Mouse (Mus musculus): ENCODE data around the gene Uhmk1. TPM values are rescaled to one million over a fixed set of nuclear protein-coding genes. Genes with fewer than 3 reads are reported as not detected.

Uhmk1 gene
- polyA plus RNA-seq, 1 experiment from 2014 or later, result 14.3 TPM

GRCm38 (mm10) chr1:170173991-170174813 lies 41.0 kb downstream of the Uhmk1 start:
- WGBS, result under 1% methylated on average over 50 of the region's 50 CpGs
- peak overlapping the region; percentile 81 for H3K9ac ChIP-seq

GRCm38 (mm10) chr1:170167781-170168180 lies 47.4 kb downstream of the Uhmk1 start:
- no peaks in the 10 kb centered on the region for H3K9me3 ChIP-seq
- H3K27ac ChIP-seq, result no peak overlapping the region
- H3K9ac ChIP-seq, result no peak overlapping the region
- H3K4me3 ChIP-seq (replicated peaks), result no peak overlapping the region
- WGBS, result 90% methylated on average over 6 of the region's 6 CpGs
- H3K36me3 ChIP-seq (replicated peaks), result peaks cover 14% of the 10 kb centered on the region
- H3K4me1 ChIP-seq, result no peaks in the 10 kb centered on the region
- no peak for ATAC-seq (ENCODE audit: low FRiP score)
- H3K4me2 ChIP-seq, result no peak overlapping the region
- no peaks in the 10 kb centered on the region for H3K27me3 ChIP-seq

More at GRCm38 (mm10) chr1:170173991-170174813, 41.0 kb downstream of the Uhmk1 start:
- peak overlapping the region; percentile 76 for H3K27ac ChIP-seq
- no peaks in the 10 kb centered on the region for H3K9me3 ChIP-seq
- peak overlapping the region; percentile 67 for H3K4me2 ChIP-seq
- H3K4me1 ChIP-seq, result peaks cover 11% of the 10 kb centered on the region
- H3K36me3 ChIP-seq (replicated peaks), result no peaks in the 10 kb centered on the region
- no peak; the same call in 1 of the 2 replicates for ATAC-seq (ENCODE audit: low FRiP score)
- peak overlapping the region; percentile 81 for H3K4me3 ChIP-seq (replicated peaks)
- H3K27me3 ChIP-seq, result no peaks in the 10 kb centered on the region

- no peak overlapping the region for H3K9ac ChIP-seq
- H3K27me3 ChIP-seq, result no peaks in the 10 kb centered on the region
- no peaks in the 10 kb centered on the region for H3K4me1 ChIP-seq
- no peaks in the 10 kb centered on the region for H3K9me3 ChIP-seq
- H3K4me3 ChIP-seq (replicated peaks), result no peak overlapping the region
- H3K36me3 ChIP-seq (replicated peaks), result peaks cover 18% of the 10 kb centered on the region
- no peak overlapping the region for H3K27ac ChIP-seq
- WGBS, result 90% methylated on average over 3 of the region's 3 CpGs
- no peak for ATAC-seq (ENCODE audit: low FRiP score)
- no peak overlapping the region for H3K4me2 ChIP-seq
Measured at GRCm38 (mm10) chr1:170164913-170165312, 50.3 kb downstream of the Uhmk1 start.

GRCm38 (mm10) chr1:170164053-170164614 lies 51.1 kb downstream of the Uhmk1 start:
- no peaks in the 10 kb centered on the region for H3K4me1 ChIP-seq
- 90% methylated on average over 2 of the region's 2 CpGs for WGBS
- no peak for ATAC-seq (ENCODE audit: low FRiP score)
- H3K4me3 ChIP-seq (replicated peaks), result no peak overlapping the region
- H3K36me3 ChIP-seq (replicated peaks), result peaks cover 18% of the 10 kb centered on the region
- H3K9ac ChIP-seq, result no peak overlapping the region
- H3K4me2 ChIP-seq, result no peak overlapping the region
- no peaks in the 10 kb centered on the region for H3K9me3 ChIP-seq
- H3K27ac ChIP-seq, result no peak overlapping the region
- no peaks in the 10 kb centered on the region for H3K27me3 ChIP-seq

- Histone ChIP-seq H3K4me3 (replicated peaks) (no peak overlapping the region), H3K36me3 (replicated peaks) (peaks cover 18% of the 10 kb centered on the region), H3K4me1 (no peaks in the 10 kb centered on the region), H3K9me3 (no peaks in the 10 kb centered on the region), H3K27ac (no peak overlapping the region), H3K4me2 (no peak overlapping the region), H3K27me3 (no peaks in the 10 kb centered on the region), H3K9ac (no peak overlapping the region)
- 83% methylated on average over 3 of the region's 3 CpGs for WGBS
- ATAC-seq (ENCODE audit: low FRiP score), result no peak
Measured at GRCm38 (mm10) chr1:170163398-170163943, 51.7 kb downstream of the Uhmk1 start.

- H3K4me3 ChIP-seq (replicated peaks), result no peak overlapping the region
- WGBS, result 90% methylated on average over 6 of the region's 6 CpGs
- no peaks in the 10 kb centered on the region for H3K9me3 ChIP-seq
- H3K4me2 ChIP-seq, result no peak overlapping the region
- no peak for ATAC-seq (ENCODE audit: low FRiP score)
- peaks cover 28% of the 10 kb centered on the region for H3K36me3 ChIP-seq (replicated peaks)
- H3K27ac ChIP-seq, result no peak overlapping the region
- H3K27me3 ChIP-seq, result no peaks in the 10 kb centered on the region
- H3K9ac ChIP-seq, result no peak overlapping the region
- H3K4me1 ChIP-seq, result no peaks in the 10 kb centered on the region
Measured at GRCm38 (mm10) chr1:170161852-170162251, 53.3 kb downstream of the Uhmk1 start.

- Histone ChIP-seq H3K27me3 (no peaks in the 10 kb centered on the region), H3K4me3 (replicated peaks) (no peak overlapping the region), H3K36me3 (replicated peaks) (peaks cover 18% of the 10 kb centered on the region), H3K4me2 (no peak overlapping the region), H3K4me1 (no peaks in the 10 kb centered on the region), H3K27ac (no peak overlapping the region), H3K9ac (no peak overlapping the region), H3K9me3 (no peaks in the 10 kb centered on the region)
- ATAC-seq (ENCODE audit: low FRiP score), result no peak
- WGBS, result 68% methylated on average over 3 of the region's 3 CpGs
Measured at GRCm38 (mm10) chr1:170160397-170160938, 54.7 kb downstream of the Uhmk1 start.

GRCm38 (mm10) chr1:170159707-170160106 lies 55.5 kb downstream of the Uhmk1 start:
- Histone ChIP-seq H3K27ac (no peak overlapping the region), H3K4me2 (no peak overlapping the region), H3K4me1 (no peaks in the 10 kb centered on the region), H3K27me3 (no peaks in the 10 kb centered on the region), H3K9me3 (no peaks in the 10 kb centered on the region), H3K9ac (no peak overlapping the region), H3K4me3 (replicated peaks) (no peak overlapping the region), H3K36me3 (replicated peaks) (peaks cover 18% of the 10 kb centered on the region)
- WGBS, result 93% methylated on average over 2 of the region's 2 CpGs
- no peak for ATAC-seq (ENCODE audit: low FRiP score)

- WGBS, result 91% methylated on average over 5 of the region's 5 CpGs
- no peak for ATAC-seq (ENCODE audit: low FRiP score)
- no peak overlapping the region for H3K9ac ChIP-seq
- no peaks in the 10 kb centered on the region for H3K27me3 ChIP-seq
- no peaks in the 10 kb centered on the region for H3K4me1 ChIP-seq
- no peak overlapping the region for H3K4me3 ChIP-seq (replicated peaks)
- no peak overlapping the region for H3K4me2 ChIP-seq
- H3K36me3 ChIP-seq (replicated peaks), result peaks cover 15% of the 10 kb centered on the region
- no peak overlapping the region for H3K27ac ChIP-seq
- H3K9me3 ChIP-seq, result no peaks in the 10 kb centered on the region
Measured at GRCm38 (mm10) chr1:170155761-170156160, 59.4 kb downstream of the Uhmk1 start.

- 76% methylated on average over 2 of the region's 2 CpGs for WGBS
- Histone ChIP-seq H3K4me2 (no peak overlapping the region), H3K27me3 (no peaks in the 10 kb centered on the region), H3K9me3 (no peaks in the 10 kb centered on the region), H3K4me3 (replicated peaks) (no peak overlapping the region), H3K4me1 (no peaks in the 10 kb centered on the region), H3K9ac (no peak overlapping the region), H3K27ac (no peak overlapping the region), H3K36me3 (replicated peaks) (peaks cover 15% of the 10 kb centered on the region)
- no peak for ATAC-seq (ENCODE audit: low FRiP score)
Measured at GRCm38 (mm10) chr1:170155298-170155697, 59.9 kb downstream of the Uhmk1 start.

GRCm38 (mm10) chr1:170153986-170154385 lies 61.2 kb downstream of the Uhmk1 start:
- no peaks in the 10 kb centered on the region for H3K27me3 ChIP-seq
- H3K4me3 ChIP-seq (replicated peaks), result no peak overlapping the region
- H3K9ac ChIP-seq, result no peak overlapping the region
- no peak overlapping the region for H3K4me2 ChIP-seq
- ATAC-seq (ENCODE audit: low FRiP score), result no peak
- no peak overlapping the region for H3K27ac ChIP-seq
- WGBS, result 69% methylated on average over 8 of the region's 8 CpGs
- H3K4me1 ChIP-seq, result no peaks in the 10 kb centered on the region
- H3K36me3 ChIP-seq (replicated peaks), result peaks cover 19% of the 10 kb centered on the region
- H3K9me3 ChIP-seq, result no peaks in the 10 kb centered on the region

- Histone ChIP-seq H3K27ac (no peak overlapping the region), H3K9ac (no peak overlapping the region), H3K36me3 (replicated peaks) (peaks cover 18% of the 10 kb centered on the region), H3K4me1 (no peaks in the 10 kb centered on the region), H3K4me3 (replicated peaks) (no peak overlapping the region), H3K4me2 (no peak overlapping the region), H3K27me3 (no peaks in the 10 kb centered on the region), H3K9me3 (no peaks in the 10 kb centered on the region)
- 87% methylated on average over 2 of the region's 2 CpGs for WGBS
- ATAC-seq (ENCODE audit: low FRiP score), result no peak
Measured at GRCm38 (mm10) chr1:170152552-170152951, 62.6 kb downstream of the Uhmk1 start.
